Mouse (Mus musculus): ENCODE results near the gene Dqx1. TPM values are rescaled to one million over a fixed set of nuclear protein-coding genes. Genes with fewer than 3 reads are reported as not detected.

Gene Dqx1
- polyA plus RNA-seq, 2 experiments = 2.9 to 7.7 TPM

DNA sequence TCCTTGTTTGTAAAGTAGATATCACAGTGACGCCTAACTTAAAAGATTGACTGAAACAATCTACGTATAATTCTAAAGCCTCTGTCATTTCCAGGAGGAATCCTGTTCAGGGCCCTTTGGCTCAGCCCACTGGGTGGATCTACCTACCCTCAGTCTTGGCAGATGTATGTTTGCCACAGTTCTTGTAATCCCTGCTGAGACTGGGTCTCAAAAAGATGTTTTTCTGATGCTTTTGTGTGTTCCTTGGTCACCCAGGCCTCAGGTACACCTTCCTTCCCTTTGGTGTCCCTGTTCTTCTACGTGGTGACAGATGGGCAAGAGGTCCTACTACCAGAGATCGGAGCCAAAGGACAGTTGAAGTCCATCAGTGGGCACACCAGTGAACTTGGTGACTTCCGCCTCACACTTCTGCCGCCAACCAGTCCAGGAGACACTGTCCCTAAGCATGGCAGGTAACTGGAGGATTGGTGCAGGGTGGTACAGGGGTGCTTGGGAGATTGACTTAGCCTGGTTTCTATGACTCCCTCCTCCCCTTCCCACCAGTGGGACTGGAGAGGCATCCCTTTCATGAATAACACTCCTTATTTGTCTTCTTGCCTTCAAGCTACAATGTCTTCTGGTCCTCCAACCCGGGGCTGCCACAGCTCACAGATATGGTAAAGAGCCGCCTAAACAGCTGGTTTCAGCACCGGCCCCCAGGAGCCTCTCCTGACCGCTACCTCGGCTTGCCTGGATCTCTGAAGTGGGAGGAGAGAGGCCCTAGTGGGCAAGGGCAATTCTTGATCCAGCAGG, 58.9 kb downstream of the Dqx1 start:
- peak overlapping the region; percentile 82 to 84 for H3K4me3 ChIP-seq (ENCODE audit: insufficient read depth in 1 of 2, low read depth in 2 of 2, low read length in 2 of 2)
- no peaks in the 10 kb centered on the region for H3K9me3 ChIP-seq (ENCODE audit: control insufficient read depth, low read length)
- H3K27me3 ChIP-seq (ENCODE audit: control insufficient read depth, insufficient read depth, low read length) = no peaks in the 10 kb centered on the region
- TF ChIP-seq CTCF (IDR thresholded peaks at IDR 0.05; ENCODE audit: low read depth) = no peak
- TF ChIP-seq EP300 (IDR thresholded peaks at IDR 0.05; ENCODE audit: low read depth) = no peak
- H3K4me2 ChIP-seq (ENCODE audit: low read depth) = peak overlapping the region; percentile 95
- peak overlapping the region; percentile 65 for H3K27ac ChIP-seq
- no peak for DNase-seq (ENCODE audit: low read depth in 3 of 3, low spot score in 3 of 3)
- 68% methylated on average over 11 of the region's 11 CpGs for WGBS (ENCODE audit: insufficient replicate concordance)
- no peak for ATAC-seq (ENCODE audit: insufficient read depth)
- peak overlapping the region; percentile 72 for H3K9ac ChIP-seq (replicated peaks)
- H3K4me1 ChIP-seq (replicated peaks; ENCODE audit: control insufficient read depth in 2 of 2, insufficient read depth in 2 of 2, low read length in 1 of 2) = peaks cover 17 to 20% of the 10 kb centered on the region in 2 experiments
- H3K36me3 ChIP-seq (replicated peaks; ENCODE audit: control insufficient read depth, insufficient read depth, low read depth) = peaks cover 4% of the 10 kb centered on the region

MicroRNAs within 50 kb of the gene (microRNA counts, 519-probe panel; counts per million panel counts)
- 69.9 counts per million for microRNA mmu-miR-3470a+mmu-miR-3470b

Small RNA genes lying within 50 kb of the gene (microRNA-seq; reads per million reads assigned to microRNA genes)
- gene Mir3470a (not detected), gene Mir7040 (not detected)

Other genes starting within 250 kb of the Dqx1 start
- gene Sema4f, start 118.1 kb upstream of the Dqx1 start, polyA plus RNA-seq (2012; rRNA removed) = 0.03 and 0.04 TPM in 2 replicates
- gene Sema4f, start 118.1 kb upstream of the Dqx1 start, polyA plus RNA-seq (2014; fragmentation: Nextera tagmentation; extraction: Ambion mirVana) = not detected in 2 replicates
- 7.7 and 9.4 TPM in 2 replicates for gene M1ap, start 110.9 kb upstream of the Dqx1 start, polyA plus RNA-seq (2012; rRNA removed)
- gene M1ap, start 110.9 kb upstream of the Dqx1 start, polyA plus RNA-seq (2014; fragmentation: Nextera tagmentation; extraction: Ambion mirVana) = 14.4 and 15.0 TPM in 2 replicates
- 13.9 and 14.9 TPM in 2 replicates for gene Dok1, start 24.4 kb upstream of the Dqx1 start, polyA plus RNA-seq (2012; rRNA removed)
- gene Dok1, start 24.4 kb upstream of the Dqx1 start, polyA plus RNA-seq (2014; fragmentation: Nextera tagmentation; extraction: Ambion mirVana) = 12.7 and 15.7 TPM in 2 replicates
- gene Loxl3, start 23.7 kb upstream of the Dqx1 start, polyA plus RNA-seq (2012; rRNA removed) = 0.92 and 1.6 TPM in 2 replicates
- gene Loxl3, start 23.7 kb upstream of the Dqx1 start, polyA plus RNA-seq (2014; fragmentation: Nextera tagmentation; extraction: Ambion mirVana) = 1.1 TPM in 2 replicates
- gene Aup1, start 3.3 kb upstream of the Dqx1 start, polyA plus RNA-seq (2012; rRNA removed) = 172 and 269 TPM in 2 replicates
- gene Aup1, start 3.3 kb upstream of the Dqx1 start, polyA plus RNA-seq (2014; fragmentation: Nextera tagmentation; extraction: Ambion mirVana) = 128 and 136 TPM in 2 replicates
- 75.7 and 80.9 TPM in 2 replicates for gene Htra2, start 2.6 kb upstream of the Dqx1 start, polyA plus RNA-seq (2012; rRNA removed)
- 54.3 and 54.9 TPM in 2 replicates for gene Htra2, start 2.6 kb upstream of the Dqx1 start, polyA plus RNA-seq (2014; fragmentation: Nextera tagmentation; extraction: Ambion mirVana)
- 0.05 TPM in 1 of 2 replicates, not detected in the other for gene Tlx2, start 12.4 kb downstream of the Dqx1 start, polyA plus RNA-seq (2012; rRNA removed)
- gene Tlx2, start 12.4 kb downstream of the Dqx1 start, polyA plus RNA-seq (2014; fragmentation: Nextera tagmentation; extraction: Ambion mirVana) = not detected in 2 replicates
- 16.5 and 21.0 TPM in 2 replicates for gene Pcgf1, start 20.0 kb downstream of the Dqx1 start, polyA plus RNA-seq (2012; rRNA removed)
- gene Pcgf1, start 20.0 kb downstream of the Dqx1 start, polyA plus RNA-seq (2014; fragmentation: Nextera tagmentation; extraction: Ambion mirVana) = 15.0 and 19.7 TPM in 2 replicates
- gene Lbx2, start 28.5 kb downstream of the Dqx1 start, polyA plus RNA-seq (2012; rRNA removed) = 0.27 and 0.46 TPM in 2 replicates
- gene Lbx2, start 28.5 kb downstream of the Dqx1 start, polyA plus RNA-seq (2014; fragmentation: Nextera tagmentation; extraction: Ambion mirVana) = 0.35 TPM in 1 of 2 replicates, not detected in the other
- 1.0 and 1.1 TPM in 2 replicates for gene Ccdc142, start 43.8 kb downstream of the Dqx1 start, polyA plus RNA-seq (2012; rRNA removed)
- 0.23 and 0.39 TPM in 2 replicates for gene Ccdc142, start 43.8 kb downstream of the Dqx1 start, polyA plus RNA-seq (2014; fragmentation: Nextera tagmentation; extraction: Ambion mirVana)
- 2.2 and 2.4 TPM in 2 replicates for gene Gm42688, start 43.8 kb downstream of the Dqx1 start, polyA plus RNA-seq (2012; rRNA removed)
- gene Gm42688, start 43.8 kb downstream of the Dqx1 start, polyA plus RNA-seq (2014; fragmentation: Nextera tagmentation; extraction: Ambion mirVana) = 0.76 and 0.86 TPM in 2 replicates
- gene Mrpl53, start 51.2 kb downstream of the Dqx1 start, polyA plus RNA-seq (2012; rRNA removed) = 41.1 and 56.6 TPM in 2 replicates
- gene Mrpl53, start 51.2 kb downstream of the Dqx1 start, polyA plus RNA-seq (2014; fragmentation: Nextera tagmentation; extraction: Ambion mirVana) = 87.1 and 87.4 TPM in 2 replicates
- gene Mogs, start 57.7 kb downstream of the Dqx1 start, polyA plus RNA-seq (2012; rRNA removed) = 33.9 and 36.9 TPM in 2 replicates
- gene Mogs, start 57.7 kb downstream of the Dqx1 start, polyA plus RNA-seq (2014; fragmentation: Nextera tagmentation; extraction: Ambion mirVana) = 28.2 and 32.4 TPM in 2 replicates
- 27.7 and 33.6 TPM in 2 replicates for gene Wbp1, start 63.7 kb downstream of the Dqx1 start, polyA plus RNA-seq (2012; rRNA removed)
- 22.0 and 27.1 TPM in 2 replicates for gene Wbp1, start 63.7 kb downstream of the Dqx1 start, polyA plus RNA-seq (2014; fragmentation: Nextera tagmentation; extraction: Ambion mirVana)
- gene Ino80b, start 67.6 kb downstream of the Dqx1 start, polyA plus RNA-seq (2012; rRNA removed) = 9.4 and 11.6 TPM in 2 replicates
- 4.4 and 5.2 TPM in 2 replicates for gene Ino80b, start 67.6 kb downstream of the Dqx1 start, polyA plus RNA-seq (2014; fragmentation: Nextera tagmentation; extraction: Ambion mirVana)
- 11.1 TPM in 2 replicates for gene Rtkn, start 77.6 kb downstream of the Dqx1 start, polyA plus RNA-seq (2012; rRNA removed)
- 5.3 and 5.5 TPM in 2 replicates for gene Rtkn, start 77.6 kb downstream of the Dqx1 start, polyA plus RNA-seq (2014; fragmentation: Nextera tagmentation; extraction: Ambion mirVana)
- gene Wdr54, start 98.6 kb downstream of the Dqx1 start, polyA plus RNA-seq (2012; rRNA removed) = 0.15 and 0.44 TPM in 2 replicates
- 0.32 and 0.35 TPM in 2 replicates for gene Wdr54, start 98.6 kb downstream of the Dqx1 start, polyA plus RNA-seq (2014; fragmentation: Nextera tagmentation; extraction: Ambion mirVana)
- not detected in 2 replicates for gene 1700003E16Rik, start 98.6 kb downstream of the Dqx1 start, polyA plus RNA-seq (2012; rRNA removed)
- gene 1700003E16Rik, start 98.6 kb downstream of the Dqx1 start, polyA plus RNA-seq (2014; fragmentation: Nextera tagmentation; extraction: Ambion mirVana) = 0.06 and 0.15 TPM in 2 replicates
- gene Dctn1, start 108.1 kb downstream of the Dqx1 start, polyA plus RNA-seq (2012; rRNA removed) = 16.9 and 21.1 TPM in 2 replicates
- gene Dctn1, start 108.1 kb downstream of the Dqx1 start, polyA plus RNA-seq (2014; fragmentation: Nextera tagmentation; extraction: Ambion mirVana) = 22.5 and 24.0 TPM in 2 replicates
- 1.1 and 1.4 TPM in 2 replicates for gene Slc4a5, start 162.0 kb downstream of the Dqx1 start, polyA plus RNA-seq (2012; rRNA removed)
- gene Slc4a5, start 162.0 kb downstream of the Dqx1 start, polyA plus RNA-seq (2014; fragmentation: Nextera tagmentation; extraction: Ambion mirVana) = 0.52 and 0.73 TPM in 2 replicates

All from liver, embryonic 14.5 days (tissue).